Mouse (Mus musculus) MEL (cell line): Measurements from ENCODE around the gene Dennd4a. TPM values are rescaled to one million over a fixed set of nuclear protein-coding genes. Genes with fewer than 3 reads are reported as not detected.

Experiments used
- DNase-seq: peaks from one replicate; pipeline ENCODE4 v3.0.0; 2011; ENCODE audit warnings: low read depth, low spot score
- H3K27ac ChIP-seq: 2 replicates; pipeline ENCODE4 v1.5.1; 2012; ENCODE audit warnings: low read depth, mild to moderate bottlenecking, control low read depth, low read length, moderate library complexity; ENCODE audit not compliant: control insufficient read depth
- H3K27me3 ChIP-seq, 2 experiments: fragments of 150-350 bp in 1 of 2; sonication (generic) in 1 of 2; 2 replicates each; pipeline ENCODE4 v1.6.1; 2012; ENCODE audit warnings: low read length in 2 of 2, mild to moderate bottlenecking in 2 of 2, improper control_type of control experiment in 1 of 2, moderate library complexity in 1 of 2; ENCODE audit not compliant: insufficient read depth in 2 of 2, control insufficient read depth in 1 of 2
- H3K36me3 ChIP-seq, 2 experiments: 2 replicates each; pipeline ENCODE4 v1.6.1; 2012 to 2014; ENCODE audit warnings: low read length in 2 of 2, improper control_type of control experiment in 1 of 2, inconsistent platforms in 1 of 2, mild to moderate bottlenecking in 1 of 2; ENCODE audit not compliant: insufficient read depth in 2 of 2, control insufficient read depth in 1 of 2
- H3K4me1 ChIP-seq, 2 experiments: fragments of 150-350 bp in 1 of 2; sonication (generic) in 1 of 2; 2 replicates each; pipeline ENCODE4 v1.6.1; 2012; ENCODE audit warnings: low read length in 2 of 2, improper control_type of control experiment in 1 of 2, mild to moderate bottlenecking in 1 of 2; ENCODE audit not compliant: insufficient read depth in 2 of 2, control insufficient read depth in 1 of 2
- H3K4me3 ChIP-seq, 2 experiments: fragments of 150-350 bp in 1 of 2; sonication (generic) in 1 of 2; 2 replicates each; pipeline ENCODE4 v1.5.1; 2012; ENCODE audit warnings: low read depth in 2 of 2, low read length in 2 of 2, mild to moderate bottlenecking in 2 of 2, moderate library complexity in 2 of 2, control low read depth in 1 of 2, improper control_type of control experiment in 1 of 2; ENCODE audit not compliant: control insufficient read depth in 1 of 2, insufficient read depth in 1 of 2
- H3K79me2 ChIP-seq: 2 replicates; pipeline ENCODE4 v1.6.1; 2012; ENCODE audit warnings: mild to moderate bottlenecking, low read length, moderate library complexity; ENCODE audit not compliant: control insufficient read depth, poor library complexity, insufficient read depth
- H3K9ac ChIP-seq: 2 replicates; pipeline ENCODE4 v1.6.1; 2012; ENCODE audit warnings: low read depth, mild to moderate bottlenecking, control low read depth, low read length, moderate library complexity; ENCODE audit not compliant: control insufficient read depth, poor library complexity, severe bottlenecking
- H3K9me3 ChIP-seq: fragments of 150-350 bp; sonication (generic); replicated peaks from 2 replicates; pipeline ENCODE4 v1.6.1; 2012; ENCODE audit warnings: mild to moderate bottlenecking, low read length, improper control_type of control experiment, moderate library complexity; ENCODE audit not compliant: insufficient read depth
- CHD1 ChIP-seq: IDR thresholded peaks from 2 replicates; pipeline ENCODE4 v1.6.1; 2012; ENCODE audit warnings: low read depth, mild to moderate bottlenecking, inconsistent platforms, low read length, improper control_type of control experiment
- CTCF ChIP-seq, 3 experiments: IDR thresholded peaks in 2 of 3; conservative IDR thresholded peaks in 1 of 3; 2 replicates each; pipeline ENCODE4 v1.5.1; 2011 to 2012; ENCODE audit warnings: low read length in 3 of 3, low read depth in 2 of 3, mild to moderate bottlenecking in 2 of 3, improper control_type of control experiment in 1 of 3, inconsistent platforms in 1 of 3, mixed read lengths in 1 of 3, moderate library complexity in 1 of 3; ENCODE audit not compliant: control insufficient read depth in 1 of 3, insufficient read depth in 1 of 3, poor library complexity in 1 of 3, severe bottlenecking in 1 of 3
- E2F4 ChIP-seq: IDR thresholded peaks from 2 replicates; pipeline ENCODE4 v1.6.1; 2011; ENCODE audit warnings: low read depth, low read length, improper control_type of control experiment, borderline replicate concordance
- ELF1 ChIP-seq: IDR thresholded peaks from 2 replicates; pipeline ENCODE4 v1.6.1; 2014; ENCODE audit warnings: low read depth, mild to moderate bottlenecking, inconsistent platforms, low read length, improper control_type of control experiment, moderate library complexity
- ETS1 ChIP-seq: IDR thresholded peaks from 2 replicates; pipeline ENCODE4 v1.6.1; 2012; ENCODE audit warnings: low read depth, mild to moderate bottlenecking, inconsistent platforms, low read length, improper control_type of control experiment, moderate library complexity
- GATA1 ChIP-seq: IDR thresholded peaks from 2 replicates; pipeline ENCODE4 v1.6.1; 2011; ENCODE audit warnings: low read depth, low read length, improper control_type of control experiment
- HCFC1 ChIP-seq: IDR thresholded peaks from 2 replicates; pipeline ENCODE4 v1.6.1; 2012; ENCODE audit warnings: low read depth, mild to moderate bottlenecking, inconsistent platforms, low read length, improper control_type of control experiment, moderate library complexity
- JUND ChIP-seq: IDR thresholded peaks from 2 replicates; pipeline ENCODE4 v1.6.1; 2011; ENCODE audit warnings: low read depth, mild to moderate bottlenecking, improper control_type of control experiment, low read length
- MAFK ChIP-seq: IDR thresholded peaks from 2 replicates; pipeline ENCODE4 v1.6.1; 2011; ENCODE audit warnings: low read depth, mild to moderate bottlenecking, low read length, improper control_type of control experiment, borderline replicate concordance
- MAZ ChIP-seq: IDR thresholded peaks from 2 replicates; pipeline ENCODE4 v1.6.1; 2012; ENCODE audit warnings: low read depth, mild to moderate bottlenecking, inconsistent platforms, low read length, improper control_type of control experiment
- MXI1 ChIP-seq: IDR thresholded peaks from 2 replicates; pipeline ENCODE4 v1.6.1; 2011; ENCODE audit warnings: mild to moderate bottlenecking, low read depth, low read length, improper control_type of control experiment
- MYB ChIP-seq: IDR thresholded peaks from 2 replicates; pipeline ENCODE4 v1.6.1; 2011; ENCODE audit warnings: mild to moderate bottlenecking, low read depth, low read length, improper control_type of control experiment
- NRF1 ChIP-seq: IDR thresholded peaks from 2 replicates; pipeline ENCODE4 v1.6.1; 2014; ENCODE audit warnings: low read depth, mild to moderate bottlenecking, inconsistent platforms, low read length, improper control_type of control experiment, moderate library complexity; ENCODE audit not compliant: poor library complexity, insufficient read depth, severe bottlenecking
- POLR2A ChIP-seq, 2 experiments: IDR thresholded peaks; 2 replicates each; pipeline ENCODE4 v1.6.1; 2011 to 2012; ENCODE audit warnings: low read length in 2 of 2, mild to moderate bottlenecking in 2 of 2, control low read depth in 1 of 2, improper control_type of control experiment in 1 of 2, low read depth in 1 of 2, moderate library complexity in 1 of 2; ENCODE audit not compliant: control insufficient read depth in 1 of 2, insufficient read depth in 1 of 2, poor library complexity in 1 of 2
- POLR2AphosphoS2 ChIP-seq: IDR thresholded peaks from 2 replicates; pipeline ENCODE4 v1.6.1; 2011; ENCODE audit warnings: low read length, improper control_type of control experiment
- RAD21 ChIP-seq: IDR thresholded peaks from 2 replicates; pipeline ENCODE4 v1.6.1; 2011; ENCODE audit warnings: mild to moderate bottlenecking, low read depth, low read length, improper control_type of control experiment
- RCOR1 ChIP-seq: IDR thresholded peaks from 2 replicates; pipeline ENCODE4 v1.6.1; 2012; ENCODE audit warnings: low read depth, mild to moderate bottlenecking, inconsistent platforms, low read length, improper control_type of control experiment
- SIN3A ChIP-seq: IDR thresholded peaks from 2 replicates; pipeline ENCODE4 v1.6.1; 2012; ENCODE audit warnings: low read length, improper control_type of control experiment, inconsistent platforms
- SMC3 ChIP-seq: IDR thresholded peaks from 2 replicates; pipeline ENCODE4 v1.6.1; 2011; ENCODE audit warnings: low read depth, low read length, improper control_type of control experiment
- TAL1 ChIP-seq: IDR thresholded peaks from 2 replicates; pipeline ENCODE4 v1.6.1; 2012; ENCODE audit warnings: mild to moderate bottlenecking, inconsistent platforms, low read length, moderate library complexity, mixed read lengths
- USF1 ChIP-seq: IDR thresholded peaks from 2 replicates; pipeline ENCODE4 v1.6.1; 2014; ENCODE audit warnings: low read depth, mild to moderate bottlenecking, inconsistent platforms, low read length, improper control_type of control experiment, moderate library complexity
- USF2 ChIP-seq, 2 experiments: IDR thresholded peaks; 2 replicates each; pipeline ENCODE4 v1.6.1; 2011 to 2012; ENCODE audit warnings: improper control_type of control experiment in 2 of 2, low read length in 2 of 2, borderline replicate concordance in 1 of 2, inconsistent platforms in 1 of 2, low read depth in 1 of 2, mild to moderate bottlenecking in 1 of 2; ENCODE audit not compliant: insufficient read depth in 1 of 2
- ZC3H11A ChIP-seq: IDR thresholded peaks from 2 replicates; pipeline ENCODE4 v1.6.1; 2012; ENCODE audit warnings: low read depth, mild to moderate bottlenecking, inconsistent platforms, low read length, improper control_type of control experiment
- ZKSCAN1 ChIP-seq: IDR thresholded peaks from 2 replicates; pipeline ENCODE4 v1.6.1; 2012; ENCODE audit warnings: low read depth, mild to moderate bottlenecking, inconsistent platforms, low read length, improper control_type of control experiment, moderate library complexity
- ZMIZ1 ChIP-seq: IDR thresholded peaks from 2 replicates; pipeline ENCODE4 v1.6.1; 2012; ENCODE audit warnings: low read depth, mild to moderate bottlenecking, inconsistent platforms, low read length, improper control_type of control experiment, moderate library complexity
- polyA plus RNA-seq, 2 experiments: library from polyadenylated mRNA; stranded (reverse) in 1 of 2; unstranded in 1 of 2; fragments of >175 nt in 1 of 2; fragments of >200 nt in 1 of 2; gene quantifications; 2 replicates each; pipeline versions ENCODE4 v1.2.1 to v1.2.4; 2012; ENCODE audit warnings: low replicate concordance in 2 of 2, low read depth in 1 of 2; ENCODE audit not compliant: insufficient read length in 2 of 2, insufficient read depth in 1 of 2, missing spikeins in 1 of 2
- total RNA-seq: library from RNA; depleted of rRNA; stranded (reverse); fragments of 300-350 nt; gene quantifications from 2 replicates; pipeline ENCODE4 v1.2.3, GENCODE M21; 2012

The Dennd4a gene
- total and polyA plus RNA-seq, 3 experiments, result 7.7 to 74.8 (median 24.9) TPM

DNA sequence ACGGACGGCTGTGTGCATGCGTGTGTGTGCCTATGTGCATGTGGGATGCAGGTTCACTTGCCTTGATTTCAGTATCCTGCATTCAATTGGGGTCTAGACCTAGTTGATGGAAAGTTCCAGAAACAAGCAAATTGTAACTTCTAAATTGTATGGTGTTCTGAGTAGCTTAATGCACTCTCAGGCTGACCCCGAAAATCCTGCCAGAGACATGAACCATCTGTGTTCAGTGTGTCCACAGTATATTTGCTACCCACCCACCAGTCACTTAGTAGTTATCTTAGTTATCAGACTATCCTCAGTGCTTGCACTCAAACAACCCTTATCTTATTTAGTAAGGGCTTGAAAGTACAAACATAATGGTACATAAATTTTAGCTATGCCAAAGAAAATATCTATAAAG, 130.5 kb downstream of the Dennd4a start:
- no peaks in the 10 kb centered on the region for H3K79me2 ChIP-seq

GRCm38 (mm10) chr9:64943997-64944396, 132.9 kb downstream of the Dennd4a start:
- no peak overlapping the region for H3K27ac ChIP-seq
- H3K79me2 ChIP-seq, result no peaks in the 10 kb centered on the region
- H3K9me3 ChIP-seq, result no peaks in the 10 kb centered on the region
- peaks cover 7 to 13% of the 10 kb centered on the region in 2 experiments; a peak in 3 of 4 replicates for H3K4me1 ChIP-seq
- H3K9ac ChIP-seq, result no peak overlapping the region
- H3K4me3 ChIP-seq, result no peak overlapping the region
- H3K27me3 ChIP-seq, result peaks cover 0 to 2% of the 10 kb centered on the region in 2 experiments; a peak in 1 of 4 replicates
- TF ChIP-seq SMC3, result no peak
- no peak for TF ChIP-seq POLR2AphosphoS2
- no peak for TF ChIP-seq POLR2A (IDR thresholded peaks at IDR 0.05; ENCODE audit: control insufficient read depth in 1 of 2, insufficient read depth in 1 of 2, low read depth in 1 of 2, low read length in 2 of 2, poor library complexity in 1 of 2)
- TF ChIP-seq USF1, result no peak
- no peak for TF ChIP-seq JUND
- TF ChIP-seq MAZ, result no peak
- TF ChIP-seq ZC3H11A, result no peak
- TF ChIP-seq ELF1, result no peak
- DNase-seq, result no peak
- peaks cover 0 to 10% of the 10 kb centered on the region in 2 experiments; a peak in 2 of 4 replicates for H3K36me3 ChIP-seq

More for the DNA sequence above, 130.5 kb downstream of the Dennd4a start:
- Histone ChIP-seq H3K27me3 (peaks cover 0 to 2% of the 10 kb centered on the region in 2 experiments; a peak in 1 of 4 replicates), H3K4me1 (peaks cover 12 to 31% of the 10 kb centered on the region in 2 experiments; a peak in 3 of 4 replicates), H3K9me3 (no peaks in the 10 kb centered on the region), H3K36me3 (peaks cover 0 to 16% of the 10 kb centered on the region in 2 experiments; a peak in 2 of 4 replicates), H3K9ac (no peak overlapping the region), H3K27ac (no peak overlapping the region), H3K4me3 (no peak overlapping the region)
- no peak for TF ChIP-seq RAD21
- DNase-seq, result no peak

DNA sequence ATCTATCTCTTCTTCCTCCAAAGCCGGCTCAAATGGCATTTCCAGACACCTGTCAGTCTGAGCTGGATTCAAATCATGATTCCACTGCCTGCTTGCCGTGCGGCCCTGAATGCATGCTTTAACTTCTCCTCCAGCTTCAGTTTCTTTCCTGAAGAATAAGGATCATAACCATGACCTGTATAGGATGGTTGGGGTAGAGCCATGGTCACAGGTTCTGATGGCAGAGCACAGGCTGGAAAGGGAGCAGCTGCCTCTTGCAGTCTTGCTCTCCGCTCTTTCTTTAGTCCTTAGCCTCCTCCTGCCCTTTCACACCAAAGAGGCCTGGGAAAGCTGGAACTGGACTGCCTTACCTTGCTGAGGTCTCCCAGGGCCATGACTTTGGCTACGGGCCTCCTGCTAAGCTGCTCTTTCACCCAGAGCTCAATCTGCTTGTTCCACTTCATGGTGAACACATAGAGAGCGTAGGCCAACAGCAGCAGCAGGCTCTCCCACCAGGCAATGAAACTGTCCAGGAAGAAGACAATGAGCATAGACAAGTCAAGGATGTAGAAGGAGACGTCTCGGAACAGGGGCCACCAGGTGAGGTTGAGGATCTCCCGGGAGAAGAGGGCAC, 136.4 kb downstream of the Dennd4a start:
- H3K4me1 ChIP-seq, result no peaks in the 10 kb centered on the region
- H3K9me3 ChIP-seq, result no peaks in the 10 kb centered on the region
- no peak overlapping the region for H3K9ac ChIP-seq
- no peak overlapping the region for H3K4me3 ChIP-seq
- H3K79me2 ChIP-seq, result no peaks in the 10 kb centered on the region
- H3K36me3 ChIP-seq, result no peaks in the 10 kb centered on the region
- DNase-seq, result peak; percentile 54
- H3K27me3 ChIP-seq, result peaks cover 2% of the 10 kb centered on the region in 2 experiments; a peak in 2 of 4 replicates
- no peak overlapping the region for H3K27ac ChIP-seq
- TF ChIP-seq ETS1 (peak; percentile 71), GATA1 (no peak), E2F4 (no peak), SIN3A (no peak), TAL1 (no peak), MYB (no peak), CTCF (IDR thresholded peaks at IDR 0.05 in 2 of 3, conservative IDR thresholded peaks at IDR 0.05 in 1 of 3; ENCODE audit: control insufficient read depth in 1 of 3, insufficient read depth in 1 of 3, low read depth in 2 of 3, low read length in 3 of 3, poor library complexity in 1 of 3, severe bottlenecking in 1 of 3) (no peak), USF2 (IDR thresholded peaks at IDR 0.05; ENCODE audit: borderline replicate concordance in 1 of 2, insufficient read depth in 1 of 2, low read depth in 1 of 2, low read length in 2 of 2) (no peak), ZMIZ1 (peak; percentile 99), RAD21 (no peak), MAFK (no peak), HCFC1 (peak; percentile 35; the same call in 1 of the 2 replicates), ZC3H11A (no peak), ZKSCAN1 (no peak), MXI1 (no peak), RCOR1 (no peak), SMC3 (no peak), NRF1 (no peak), CHD1 (no peak)
